Mouse (Mus musculus): Measurements from ENCODE around the gene Bloc1s3. TPM values are rescaled to one million over a fixed set of nuclear protein-coding genes. Genes with fewer than 3 reads are reported as not detected.

Bloc1s3 gene
- polyA plus RNA-seq, 1 experiment from 2014 or later: 2.8 TPM

DNA sequence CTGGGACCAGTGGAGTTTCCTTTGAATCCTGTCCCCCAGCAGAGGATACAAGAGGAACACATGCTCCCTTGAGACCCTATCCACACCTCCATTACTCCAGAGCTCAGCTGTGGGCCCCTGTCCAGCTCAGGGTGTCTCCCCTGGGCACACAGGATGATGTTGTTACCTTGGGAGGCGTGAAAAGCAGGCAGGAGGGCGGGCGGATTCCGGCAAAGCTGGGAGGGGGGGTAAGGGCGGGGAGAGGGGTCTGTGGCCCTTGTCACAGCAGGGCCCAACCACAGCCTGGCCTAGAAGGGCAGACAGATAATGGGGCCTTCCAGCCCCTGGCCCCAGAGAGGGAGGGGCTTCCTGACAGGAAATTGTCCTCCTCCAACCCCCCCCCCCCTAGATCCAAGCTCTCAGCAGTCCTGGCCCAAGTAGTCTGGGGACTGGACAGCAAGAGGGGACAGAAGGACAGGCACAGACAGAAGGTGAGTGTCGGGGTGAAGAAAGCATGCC is 45.2 kb downstream of the Bloc1s3 start, which contains the start of gene Exoc3l2:
Gene Exoc3l2, plus strand, starts transcription at position 448 of the 498 bp plus-strand sequence.
- 15% methylated on average over 6 of the region's 6 CpGs for WGBS
- Histone ChIP-seq H3K9ac (replicated peaks; ENCODE audit: low read depth, low read length) (no peak within 1 kb of the TSS), H3K27me3 (ENCODE audit: control insufficient read depth, insufficient read depth, low read length) (no peaks in the 10 kb centered on the region), H3K4me2 (ENCODE audit: low read depth, low read length) (no peak within 1 kb of the TSS), H3K4me1 (ENCODE audit: control insufficient read depth, insufficient read depth, low read length) (peaks cover 4% of the 10 kb centered on the region; the same call in 1 of the 2 replicates), H3K9me3 (ENCODE audit: control insufficient read depth, low read length) (no peaks in the 10 kb centered on the region), H3K27ac (ENCODE audit: low read depth, low read length) (no peak within 1 kb of the TSS), H3K36me3 (ENCODE audit: control insufficient read depth, insufficient read depth, low read length) (no peaks in the 10 kb centered on the region), H3K4me3 (ENCODE audit: low read depth, low read length) (no peak within 1 kb of the TSS)
- no peak for ATAC-seq (ENCODE audit: low read depth)

DNA sequence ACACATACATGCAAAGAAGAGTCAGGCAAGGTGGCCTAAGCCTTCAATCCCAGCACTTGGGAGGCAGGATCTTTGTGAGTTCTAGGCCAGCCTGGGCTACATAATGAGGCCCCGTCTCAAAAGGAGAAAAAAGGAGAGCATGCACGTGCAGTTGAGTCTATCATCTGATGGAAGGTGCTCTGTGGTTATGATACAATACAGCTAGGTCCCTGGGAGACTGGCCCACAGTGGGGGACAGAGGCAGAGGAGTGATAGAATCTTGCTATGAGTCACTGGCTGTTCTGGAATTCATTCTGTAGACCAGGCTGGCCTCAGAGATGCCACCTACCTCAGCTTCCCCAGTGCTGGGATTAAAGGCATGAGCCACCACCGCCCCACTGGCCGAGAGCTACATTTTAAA is 45.7 kb downstream of the Bloc1s3 start:
- Histone ChIP-seq H3K36me3 (ENCODE audit: control insufficient read depth, insufficient read depth, low read length) (no peaks in the 10 kb centered on the region), H3K4me1 (ENCODE audit: control insufficient read depth, insufficient read depth, low read length) (peaks cover 7% of the 10 kb centered on the region), H3K9ac (replicated peaks; ENCODE audit: low read depth, low read length) (no peak overlapping the region), H3K27me3 (ENCODE audit: control insufficient read depth, insufficient read depth, low read length) (no peaks in the 10 kb centered on the region), H3K4me3 (ENCODE audit: low read depth, low read length) (no peak overlapping the region), H3K27ac (ENCODE audit: low read depth, low read length) (no peak overlapping the region), H3K9me3 (ENCODE audit: control insufficient read depth, low read length) (no peaks in the 10 kb centered on the region), H3K4me2 (ENCODE audit: low read depth, low read length) (no peak overlapping the region)
- no peak for ATAC-seq (ENCODE audit: low read depth)
- WGBS: 56% methylated on average over 4 of the region's 4 CpGs

DNA sequence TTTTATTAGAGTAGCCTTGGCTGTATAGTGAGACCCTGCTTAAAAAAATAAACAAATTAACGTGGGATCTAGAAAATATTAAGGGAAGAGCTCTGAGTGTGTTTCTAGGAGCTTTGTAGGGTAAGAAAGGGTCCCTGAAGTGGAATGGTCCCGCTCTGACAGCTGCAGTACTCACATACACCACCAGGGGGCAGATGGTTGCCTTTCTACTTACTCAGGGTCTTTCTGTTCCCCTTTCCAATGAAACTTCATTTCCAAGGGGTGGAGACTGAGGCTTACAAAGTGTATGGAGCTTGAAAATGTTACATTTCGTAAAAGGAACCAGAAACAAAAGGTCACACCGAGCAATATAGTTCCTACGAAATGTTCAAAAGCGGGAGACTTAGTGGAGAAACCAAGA is 46.7 kb downstream of the Bloc1s3 start:
- no peak overlapping the region for H3K4me2 ChIP-seq (ENCODE audit: low read depth, low read length)
- no peaks in the 10 kb centered on the region for H3K27me3 ChIP-seq (ENCODE audit: control insufficient read depth, insufficient read depth, low read length)
- H3K9me3 ChIP-seq (ENCODE audit: control insufficient read depth, low read length): no peaks in the 10 kb centered on the region
- H3K27ac ChIP-seq (ENCODE audit: low read depth, low read length): no peak overlapping the region
- no peak overlapping the region for H3K9ac ChIP-seq (replicated peaks; ENCODE audit: low read depth, low read length)
- H3K4me1 ChIP-seq (ENCODE audit: control insufficient read depth, insufficient read depth, low read length): peaks cover 16% of the 10 kb centered on the region
- WGBS: 13% methylated on average over 6 of the region's 6 CpGs
- no peak for ATAC-seq (ENCODE audit: low read depth)
- H3K4me3 ChIP-seq (ENCODE audit: low read depth, low read length): no peak overlapping the region
- no peaks in the 10 kb centered on the region for H3K36me3 ChIP-seq (ENCODE audit: control insufficient read depth, insufficient read depth, low read length)

DNA sequence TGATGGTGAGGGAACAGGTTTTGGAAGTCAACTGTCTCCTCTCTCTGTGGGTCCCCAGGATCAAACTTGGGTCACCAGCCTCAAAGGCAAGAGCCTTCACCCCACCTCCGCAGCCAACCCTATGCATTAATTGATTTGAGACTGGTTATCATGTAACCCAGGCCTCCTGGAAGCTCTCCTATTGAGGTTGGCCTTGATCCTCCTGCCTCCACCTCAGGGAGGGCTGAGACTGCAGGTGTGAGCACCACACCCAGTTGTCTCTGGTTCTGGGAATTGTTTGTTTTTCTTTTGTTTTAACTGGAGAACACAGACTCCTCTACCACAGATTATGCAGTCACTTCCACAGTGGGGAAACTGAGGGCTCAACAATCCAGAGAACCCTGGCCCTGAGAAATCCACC is 47.7 kb downstream of the Bloc1s3 start:
- H3K27ac ChIP-seq (ENCODE audit: low read depth, low read length): no peak overlapping the region

GRCm38 (mm10) chr7:19459144-19459870 is 48.9 kb downstream of the Bloc1s3 start:
- Histone ChIP-seq H3K27ac (ENCODE audit: low read depth, low read length) (peak overlapping the region; percentile 69), H3K9ac (replicated peaks; ENCODE audit: low read depth, low read length) (peak overlapping the region; percentile 83), H3K4me1 (ENCODE audit: control insufficient read depth, insufficient read depth, low read length) (peaks cover 18% of the 10 kb centered on the region), H3K36me3 (ENCODE audit: control insufficient read depth, insufficient read depth, low read length) (peaks cover 3% of the 10 kb centered on the region; the same call in 1 of the 2 replicates), H3K4me2 (ENCODE audit: low read depth, low read length) (peak overlapping the region; percentile 99), H3K4me3 (ENCODE audit: low read depth, low read length) (peak overlapping the region; percentile 81), H3K9me3 (ENCODE audit: control insufficient read depth, low read length) (no peaks in the 10 kb centered on the region), H3K27me3 (ENCODE audit: control insufficient read depth, insufficient read depth, low read length) (no peaks in the 10 kb centered on the region)
- no peak for ATAC-seq (ENCODE audit: low read depth)
- WGBS: 18% methylated on average over 6 of the region's 6 CpGs

More for the DNA sequence above, 47.7 kb downstream of the Bloc1s3 start:
- no peaks in the 10 kb centered on the region for H3K36me3 ChIP-seq (ENCODE audit: control insufficient read depth, insufficient read depth, low read length)
- ATAC-seq (ENCODE audit: low read depth): no peak
- H3K4me1 ChIP-seq (ENCODE audit: control insufficient read depth, insufficient read depth, low read length): peaks cover 18% of the 10 kb centered on the region
- WGBS: 93% methylated on average over 1 of the region's 1 CpGs
- no peaks in the 10 kb centered on the region for H3K9me3 ChIP-seq (ENCODE audit: control insufficient read depth, low read length)
- H3K27me3 ChIP-seq (ENCODE audit: control insufficient read depth, insufficient read depth, low read length): no peaks in the 10 kb centered on the region
- no peak overlapping the region for H3K9ac ChIP-seq (replicated peaks; ENCODE audit: low read depth, low read length)
- no peak overlapping the region for H3K4me2 ChIP-seq (ENCODE audit: low read depth, low read length)
- no peak overlapping the region for H3K4me3 ChIP-seq (ENCODE audit: low read depth, low read length)

DNA sequence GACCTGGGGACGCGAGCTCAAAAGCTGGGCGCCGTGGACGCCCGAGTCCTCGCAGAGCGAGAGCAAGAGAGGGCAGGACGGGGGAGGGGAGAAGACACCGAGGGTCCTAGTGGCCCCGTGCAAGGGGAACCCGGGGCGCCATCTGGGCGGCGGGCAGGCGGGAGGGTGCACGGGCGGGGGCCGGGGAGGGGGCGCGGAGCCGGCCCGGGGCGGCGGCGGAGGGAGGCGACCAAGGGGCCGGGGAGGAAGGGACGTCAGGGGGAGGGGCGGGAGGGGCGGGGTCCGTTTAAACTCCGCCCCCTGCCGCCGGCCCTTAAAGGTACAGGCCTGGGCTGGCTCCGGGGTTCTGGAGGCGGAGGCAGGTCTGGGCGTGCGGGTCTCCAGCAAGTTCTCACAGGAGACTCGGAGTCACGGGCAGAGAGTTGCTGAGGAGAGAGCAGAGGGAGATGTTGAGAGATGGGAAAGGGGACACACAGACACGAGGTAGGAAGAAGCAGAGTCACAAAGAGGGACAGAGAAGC is 49.5 kb downstream of the Bloc1s3 start, which contains the start of gene Mark4:
Gene Mark4, minus strand, starts transcription at position 231 of the 521 bp plus-strand sequence.
- peak within 1 kb of the TSS; percentile 83 for H3K9ac ChIP-seq (replicated peaks; ENCODE audit: low read depth, low read length)
- whole genome bisulfite sequencing: 1% methylated on average over 18 of the region's 42 CpGs
- H3K4me1 ChIP-seq (ENCODE audit: control insufficient read depth, insufficient read depth, low read length): peaks cover 18% of the 10 kb centered on the region
- H3K27me3 ChIP-seq (ENCODE audit: control insufficient read depth, insufficient read depth, low read length): no peaks in the 10 kb centered on the region
- ATAC-seq (ENCODE audit: low read depth): peak; percentile 88
- H3K9me3 ChIP-seq (ENCODE audit: control insufficient read depth, low read length): no peaks in the 10 kb centered on the region
- H3K27ac ChIP-seq (ENCODE audit: low read depth, low read length): peak within 1 kb of the TSS; percentile 69
- H3K4me2 ChIP-seq (ENCODE audit: low read depth, low read length): peak within 1 kb of the TSS; percentile 99
- H3K4me3 ChIP-seq (ENCODE audit: low read depth, low read length): peak within 1 kb of the TSS; percentile 81
- H3K36me3 ChIP-seq (ENCODE audit: control insufficient read depth, insufficient read depth, low read length): peaks cover 3% of the 10 kb centered on the region; the same call in 1 of the 2 replicates

DNA sequence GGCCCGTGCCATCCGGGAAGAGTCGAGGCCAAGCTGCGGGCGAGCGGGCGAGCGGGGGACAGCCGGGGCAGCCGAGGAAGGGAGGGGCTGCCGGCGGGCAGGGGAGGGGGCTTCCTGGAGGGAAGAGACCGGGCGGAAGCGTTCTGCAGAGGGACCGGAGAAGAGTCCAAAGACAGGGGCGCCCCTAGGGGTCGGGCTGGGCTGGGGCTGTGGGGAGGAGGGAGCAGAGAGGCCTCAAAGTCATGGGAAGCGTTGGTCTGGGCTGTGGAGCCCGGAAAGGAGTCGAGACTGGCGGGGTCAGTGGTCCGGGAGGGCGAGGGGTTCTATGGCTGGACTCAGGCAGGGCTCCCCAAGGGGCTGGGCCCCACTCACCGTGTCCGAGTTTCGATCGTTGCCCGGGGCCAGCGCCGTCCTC is 50.1 kb downstream of the Bloc1s3 start:
- peak overlapping the region; percentile 81 for H3K4me3 ChIP-seq (ENCODE audit: low read depth, low read length)
- WGBS: 0% methylated on average over 24 of the region's 31 CpGs
- H3K4me2 ChIP-seq (ENCODE audit: low read depth, low read length): peak overlapping the region; percentile 99
- H3K9me3 ChIP-seq (ENCODE audit: control insufficient read depth, low read length): no peaks in the 10 kb centered on the region
- peak overlapping the region; percentile 83 for H3K9ac ChIP-seq (replicated peaks; ENCODE audit: low read depth, low read length)
- peak; percentile 83 for ATAC-seq (ENCODE audit: low read depth)
- peak overlapping the region; percentile 69; the same call in 1 of the 2 replicates for H3K27ac ChIP-seq (ENCODE audit: low read depth, low read length)
- peaks cover 18% of the 10 kb centered on the region for H3K4me1 ChIP-seq (ENCODE audit: control insufficient read depth, insufficient read depth, low read length)
- H3K36me3 ChIP-seq (ENCODE audit: control insufficient read depth, insufficient read depth, low read length): peaks cover 3% of the 10 kb centered on the region; the same call in 1 of the 2 replicates
- H3K27me3 ChIP-seq (ENCODE audit: control insufficient read depth, insufficient read depth, low read length): no peaks in the 10 kb centered on the region

DNA sequence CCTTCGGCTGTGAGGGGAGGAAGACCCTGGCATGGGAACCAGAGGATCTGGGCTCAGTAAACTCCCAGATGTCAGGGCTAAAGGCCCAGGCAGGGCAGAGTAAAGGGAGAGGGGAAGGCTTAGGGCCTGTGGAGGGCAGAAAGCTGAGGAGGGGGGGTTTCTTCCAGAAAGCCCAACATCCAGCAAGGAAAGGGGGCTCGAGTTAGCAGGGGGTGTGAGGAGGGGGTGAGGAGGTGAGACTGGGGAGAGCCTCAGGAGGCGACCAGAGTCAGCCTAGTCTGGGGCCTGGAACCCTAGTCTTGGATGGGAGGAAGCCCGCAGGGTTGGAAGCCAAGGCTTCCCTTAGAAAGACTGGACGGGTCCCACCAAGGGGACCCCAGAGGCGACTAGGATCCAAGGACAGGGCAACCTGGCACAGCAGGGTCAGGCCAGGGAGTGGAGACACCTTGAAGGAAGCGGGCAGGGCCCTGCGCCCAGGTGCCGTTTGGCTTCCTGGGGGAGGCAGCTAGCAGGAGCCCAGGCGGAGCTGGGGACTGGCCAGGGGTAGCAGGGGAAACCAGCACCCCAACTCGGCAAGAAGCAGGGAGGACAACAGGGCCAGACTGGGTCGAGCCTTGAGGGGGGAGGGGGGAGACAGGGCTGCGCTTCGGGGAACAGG is 50.6 kb downstream of the Bloc1s3 start:
- H3K36me3 ChIP-seq (ENCODE audit: control insufficient read depth, insufficient read depth, low read length): peaks cover 3% of the 10 kb centered on the region; the same call in 1 of the 2 replicates
- WGBS: 16% methylated on average over 12 of the region's 14 CpGs
- no peaks in the 10 kb centered on the region for H3K9me3 ChIP-seq (ENCODE audit: control insufficient read depth, low read length)
- no peaks in the 10 kb centered on the region for H3K27me3 ChIP-seq (ENCODE audit: control insufficient read depth, insufficient read depth, low read length)
- peaks cover 18% of the 10 kb centered on the region for H3K4me1 ChIP-seq (ENCODE audit: control insufficient read depth, insufficient read depth, low read length)
- peak overlapping the region; percentile 81 for H3K4me3 ChIP-seq (ENCODE audit: low read depth, low read length)
- H3K4me2 ChIP-seq (ENCODE audit: low read depth, low read length): peak overlapping the region; percentile 99
- no peak; the same call in 1 of the 2 replicates for ATAC-seq (ENCODE audit: low read depth)
- H3K9ac ChIP-seq (replicated peaks; ENCODE audit: low read depth, low read length): peak overlapping the region; percentile 83
- H3K27ac ChIP-seq (ENCODE audit: low read depth, low read length): no peak overlapping the region
